ENCODE assay signal across 26 mouse cellular contexts in the genomic region with DNA sequence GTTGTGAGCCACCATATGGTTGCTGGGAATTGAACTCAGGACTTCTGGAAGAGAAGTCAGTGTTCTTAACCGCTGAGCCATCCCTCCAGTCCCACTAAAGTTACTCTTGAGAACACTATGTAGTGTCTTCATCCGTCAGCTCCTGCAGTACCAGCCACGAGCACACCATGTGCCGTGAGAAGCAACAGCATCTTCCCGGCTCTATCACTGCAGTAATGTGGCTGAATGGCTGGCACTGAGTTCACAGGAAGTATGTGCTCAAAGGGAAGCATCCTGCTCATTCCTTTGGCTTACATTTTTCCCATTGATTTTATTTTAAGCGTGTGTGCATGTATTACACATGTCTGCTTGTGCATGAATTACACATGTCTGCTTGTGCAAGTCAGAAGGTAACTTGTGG. TPM values are rescaled to one million over a fixed set of nuclear protein-coding genes. Genes with fewer than 3 reads are reported as not detected.
"Had no signal": no experiment of that assay in that cellular context is flagged by ENCODE, and none has a peak within 500 bp of the region (broad histone marks: within the 10 kb centered on the region; RNA-seq: fewer than 3 reads in every experiment).

No protein-coding gene starts in this region.

- H3K27ac ChIP-seq: kidney, embryonic 15.5 days; limb, embryonic 13.5 days; macrophage; midbrain, embryonic 12.5 days; midbrain, embryonic 15.5 days; neural tube, embryonic 12.5 days; neural tube, embryonic 15.5 days; stomach, postnatal 0 days had no signal

- H3K4me1 ChIP-seq: limb, embryonic 13.5 days; midbrain, embryonic 12.5 days; neural tube, embryonic 12.5 days; neural tube, embryonic 15.5 days had no signal

- H3K4me3 ChIP-seq: kidney, embryonic 15.5 days; layer of hippocampus, adult 2 months; limb, embryonic 10.5 days; limb, embryonic 13.5 days; liver, embryonic 13.5 days; midbrain, embryonic 12.5 days; midbrain, embryonic 15.5 days; neural tube, embryonic 12.5 days; neural tube, embryonic 15.5 days had no signal

- DNase-seq: kidney, adult 8-10 months; kidney, postnatal 10 days; layer of hippocampus, adult 9-11 months; liver; liver, embryonic 13.5 days; liver, postnatal 0 days; right cerebral cortex, adult 18-20 months; right cerebral cortex, postnatal 14 days; right cerebral cortex, postnatal 4 days; thymus, adult 2 months; thymus, postnatal 14 days; thymus, postnatal 4 days had no signal

- H3K27me3 ChIP-seq: kidney, embryonic 15.5 days; limb, embryonic 13.5 days; liver, embryonic 13.5 days; midbrain, embryonic 12.5 days; midbrain, embryonic 15.5 days; neural tube, embryonic 12.5 days; neural tube, embryonic 15.5 days had no signal

- H3K4me2 ChIP-seq: kidney, embryonic 15.5 days; limb, embryonic 13.5 days; liver, embryonic 13.5 days; midbrain, embryonic 12.5 days; midbrain, embryonic 15.5 days; neural tube, embryonic 12.5 days; neural tube, embryonic 15.5 days had no signal

- H3K9ac ChIP-seq: kidney, embryonic 15.5 days; limb, embryonic 13.5 days; liver, embryonic 13.5 days; liver, postnatal 0 days; midbrain, embryonic 12.5 days; midbrain, embryonic 15.5 days; neural tube, embryonic 12.5 days; neural tube, embryonic 15.5 days had no signal

- H3K9me3 ChIP-seq: kidney, embryonic 15.5 days; limb, embryonic 10.5 days; limb, embryonic 13.5 days; liver, embryonic 13.5 days; midbrain, embryonic 12.5 days; midbrain, embryonic 15.5 days; neural tube, embryonic 12.5 days; neural tube, embryonic 15.5 days had no signal

- H3K36me3 ChIP-seq: midbrain, embryonic 15.5 days; neural tube, embryonic 15.5 days had no signal

- ATAC-seq: intestine, embryonic 16.5 days; liver, postnatal 0 days; midbrain, embryonic 15.5 days had no signal

RNA-seq across cellular contexts. Expression of a gene that starts 15.4 kb away (rescaled TPM):
- total RNA-seq: left cerebral cortex, postnatal 25 days; megakaryocyte, adult 5-6 weeks had no signal
- polyA plus RNA-seq: large intestine, adult 2 months had no signal
